Mouse (Mus musculus) cortical plate, adult 2 months (tissue): ENCODE data around the gene Hmgn3.

Experiments used
- CTCF ChIP-seq: fragments of 200-500 bp; IDR thresholded peaks from 2 replicates; pipeline ENCODE4 v1.5.1; 2011; ENCODE audit warnings: mild to moderate bottlenecking, control low read depth, low read length; ENCODE audit not compliant: insufficient read depth; ENCODE audit errors: extremely low read depth
- POLR2A ChIP-seq: fragments of 200-500 bp; IDR thresholded peaks from 2 replicates; pipeline ENCODE4 v1.6.1; 2011; ENCODE audit warnings: mild to moderate bottlenecking, low read length, control low read depth; ENCODE audit not compliant: insufficient read depth; ENCODE audit errors: extremely low read depth

- no peak for TF ChIP-seq POLR2A
- no peak for TF ChIP-seq CTCF
Measured at GRCm38 (mm10) chr9:83112305-83112768, 34.1 kb downstream of the Hmgn3 start.
